Mouse (Mus musculus) kidney, embryonic 16.5 days (tissue): Measurements from ENCODE around the gene Vcpkmt. TPM values are rescaled to one million over a fixed set of nuclear protein-coding genes. Genes with fewer than 3 reads are reported as not detected.
"Not testable (repeated sequence)": the region's sequence is repeated elsewhere in the genome, so short reads cannot be mapped to it uniquely, and the experiment has no call there.

ENCODE experiments used
- ATAC-seq: fragments of 200-750 bp; cut with Nextera tagmentation; 2 replicates; pipeline ENCODE4 v1.8.0; 2017; ENCODE audit warnings: moderate TSS enrichment; ENCODE audit not compliant: low FRiP score, low TSS enrichment
- H3K27ac ChIP-seq: fragments of 300-500 bp; sonication (generic); 2 replicates; pipeline ENCODE4 v1.5.1; 2014; ENCODE audit warnings: low read length
- H3K27me3 ChIP-seq: fragments of 300-500 bp; sonication (generic); 2 replicates; pipeline ENCODE4 v1.6.1; 2014; ENCODE audit warnings: low read length, control low read depth, mixed read lengths; ENCODE audit not compliant: insufficient read depth
- H3K36me3 ChIP-seq: fragments of 300-500 bp; sonication (generic); 2 replicates; pipeline ENCODE4 v1.6.1; 2014; ENCODE audit warnings: low read length, control low read depth, mixed read lengths; ENCODE audit not compliant: insufficient read depth
- H3K4me1 ChIP-seq: fragments of 300-500 bp; sonication (generic); 2 replicates; pipeline ENCODE4 v1.6.1; 2014; ENCODE audit warnings: low read length, control low read depth, mixed read lengths; ENCODE audit not compliant: insufficient read depth
- H3K4me2 ChIP-seq: fragments of 300-500 bp; sonication (generic); replicated peaks from 2 replicates; pipeline ENCODE4 v1.6.1; 2014; ENCODE audit warnings: low read depth, low read length
- H3K4me3 ChIP-seq: fragments of 300-500 bp; sonication (generic); 2 replicates; pipeline ENCODE4 v1.5.1; 2014; ENCODE audit warnings: mild to moderate bottlenecking, low read length
- H3K9ac ChIP-seq: fragments of 300-500 bp; sonication (generic); replicated peaks from 2 replicates; pipeline ENCODE4 v1.6.1; 2014; ENCODE audit warnings: low read length
- H3K9me3 ChIP-seq: fragments of 300-500 bp; sonication (generic); 2 replicates; pipeline ENCODE4 v1.6.1; 2016; ENCODE audit warnings: low read length, control low read depth
- WGBS: fragments of 180-500 bp; shearing (Covaris S2); extraction: QIAGEN DNeasy Blood & Tissue Kit; methylation state at CpG from one replicate; pipeline ENCODE4 v1.1.7; 2014; 5-methylcytosine and 5-hydroxymethylcytosine counted together
- polyA plus RNA-seq: library from polyadenylated mRNA; unstranded; fragments of >200 nt; fragmentation: Nextera tagmentation; extraction: Ambion mirVana; gene quantifications from 2 replicates; pipeline ENCODE4 v1.2.1, GENCODE M21; 2015

Vcpkmt gene
- polyA plus RNA-seq, 1 experiment from 2014 or later = 25.7 TPM

- Histone ChIP-seq H3K27me3 (no peaks in the 10 kb centered on the region), H3K4me3 (peak overlapping the region; percentile 42), H3K9ac (peak overlapping the region; percentile 59), H3K36me3 (peaks cover 17% of the 10 kb centered on the region; the same call in 1 of the 2 replicates), H3K4me1 (0 out of 2 replicates have a peak, but pooled peaks cover 7% of the 10 kb centered on the region), H3K4me2 (peak overlapping the region; percentile 57), H3K9me3 (no peaks in the 10 kb centered on the region), H3K27ac (no peak overlapping the region; the same call in 1 of the 2 replicates)
- WGBS = 14% methylated on average over 17 of the region's 17 CpGs
- ATAC-seq = peak; percentile 72; the same call in 1 of the 2 replicates
Observed at GRCm38 (mm10) chr12:69573916-69574881, 8.6 kb downstream of the Vcpkmt start.

GRCm38 (mm10) chr12:69573271-69573670 lies 9.6 kb downstream of the Vcpkmt start:
- H3K36me3 ChIP-seq = peaks cover 15% of the 10 kb centered on the region; the same call in 1 of the 2 replicates
- 0 out of 2 replicates have a peak, but pooled peaks cover 7% of the 10 kb centered on the region for H3K4me1 ChIP-seq
- no peak overlapping the region for H3K27ac ChIP-seq
- no peak overlapping the region for H3K4me2 ChIP-seq
- ATAC-seq = no peak
- no peak overlapping the region for H3K9ac ChIP-seq
- H3K4me3 ChIP-seq = no peak overlapping the region
- no peaks in the 10 kb centered on the region for H3K9me3 ChIP-seq
- 90% methylated on average over 8 of the region's 8 CpGs for WGBS
- no peaks in the 10 kb centered on the region for H3K27me3 ChIP-seq

- Histone ChIP-seq H3K36me3 (no peaks in the 10 kb centered on the region), H3K9me3 (no peaks in the 10 kb centered on the region), H3K4me1 (0 out of 2 replicates have a peak, but pooled peaks cover 7% of the 10 kb centered on the region), H3K9ac (no peak overlapping the region), H3K4me2 (no peak overlapping the region), H3K27ac (no peak overlapping the region), H3K27me3 (no peaks in the 10 kb centered on the region), H3K4me3 (no peak overlapping the region)
- WGBS = 94% methylated on average over 3 of the region's 3 CpGs
- ATAC-seq = no peak
Observed at GRCm38 (mm10) chr12:69569926-69570325, 12.9 kb downstream of the Vcpkmt start.

GRCm38 (mm10) chr12:69568266-69568665 lies 14.6 kb downstream of the Vcpkmt start:
- ATAC-seq = no peak
- H3K4me2 ChIP-seq = no peak overlapping the region

GRCm38 (mm10) chr12:69561006-69561405 lies 21.8 kb downstream of the Vcpkmt start:
- H3K36me3 ChIP-seq, H3K27me3 ChIP-seq, H3K4me2 ChIP-seq, H3K4me1 ChIP-seq, ATAC-seq, H3K4me3 ChIP-seq, H3K9me3 ChIP-seq, H3K9ac ChIP-seq, H3K27ac ChIP-seq: not testable (repeated sequence)
- 62% methylated on average over 5 of the region's 6 CpGs for WGBS

More at GRCm38 (mm10) chr12:69568266-69568665, 14.6 kb downstream of the Vcpkmt start:
- Histone ChIP-seq H3K9ac (no peak overlapping the region), H3K4me1 (no peaks in the 10 kb centered on the region), H3K9me3 (no peaks in the 10 kb centered on the region), H3K36me3 (no peaks in the 10 kb centered on the region), H3K4me3 (no peak overlapping the region), H3K27ac (no peak overlapping the region), H3K27me3 (no peaks in the 10 kb centered on the region)
- WGBS = 74% methylated on average over 3 of the region's 3 CpGs

- no peak overlapping the region for H3K4me3 ChIP-seq
- H3K4me1 ChIP-seq = peaks cover 6% of the 10 kb centered on the region; the same call in 1 of the 2 replicates
- ATAC-seq = peak; percentile 81
- H3K27me3 ChIP-seq = no peaks in the 10 kb centered on the region
- no peak overlapping the region for H3K4me2 ChIP-seq
- H3K27ac ChIP-seq = peak overlapping the region; percentile 43
- 48% methylated on average over 6 of the region's 6 CpGs for WGBS
- H3K36me3 ChIP-seq = no peaks in the 10 kb centered on the region
- peaks cover 7% of the 10 kb centered on the region; the same call in 1 of the 2 replicates for H3K9me3 ChIP-seq
- H3K9ac ChIP-seq = no peak overlapping the region
Observed at GRCm38 (mm10) chr12:69556221-69556861, 26.5 kb downstream of the Vcpkmt start.

- no peak overlapping the region for H3K4me3 ChIP-seq
- 84% methylated on average over 10 of the region's 13 CpGs for WGBS
- peaks cover 7% of the 10 kb centered on the region for H3K4me1 ChIP-seq
- H3K4me2 ChIP-seq = no peak overlapping the region
- H3K27me3 ChIP-seq = no peaks in the 10 kb centered on the region
- no peaks in the 10 kb centered on the region for H3K36me3 ChIP-seq
- no peak overlapping the region for H3K27ac ChIP-seq
- no peaks in the 10 kb centered on the region for H3K9me3 ChIP-seq
- ATAC-seq = no peak
- H3K9ac ChIP-seq = no peak overlapping the region
Observed at GRCm38 (mm10) chr12:69545456-69546178, 37.2 kb downstream of the Vcpkmt start.

GRCm38 (mm10) chr12:69544994-69545393 lies 37.8 kb downstream of the Vcpkmt start:
- Histone ChIP-seq H3K9ac (no peak overlapping the region), H3K4me1 (peaks cover 7% of the 10 kb centered on the region), H3K4me2 (no peak overlapping the region), H3K27me3 (no peaks in the 10 kb centered on the region), H3K36me3 (no peaks in the 10 kb centered on the region), H3K4me3 (no peak overlapping the region), H3K9me3 (no peaks in the 10 kb centered on the region), H3K27ac (no peak overlapping the region)
- no peak for ATAC-seq
- 80% methylated on average over 6 of the region's 6 CpGs for WGBS

- H3K4me1 ChIP-seq = peaks cover 11% of the 10 kb centered on the region
- WGBS = 53% methylated on average over 2 of the region's 2 CpGs
- no peaks in the 10 kb centered on the region for H3K36me3 ChIP-seq
- H3K4me2 ChIP-seq = no peak overlapping the region
- no peak for ATAC-seq
- H3K9ac ChIP-seq = no peak overlapping the region
- no peak overlapping the region for H3K27ac ChIP-seq
- H3K27me3 ChIP-seq = no peaks in the 10 kb centered on the region
- no peak overlapping the region for H3K4me3 ChIP-seq
- no peaks in the 10 kb centered on the region for H3K9me3 ChIP-seq
Observed at GRCm38 (mm10) chr12:69544562-69544961, 38.3 kb downstream of the Vcpkmt start.
